Mouse (Mus musculus): ENCODE results near the gene Itga8. TPM values are rescaled to one million over a fixed set of nuclear protein-coding genes. Genes with fewer than 3 reads are reported as not detected.

The Itga8 gene
- total RNA-seq, 1 experiment, result 2.5 TPM

GRCm38 (mm10) chr2:12060034-12060723 is 241.5 kb downstream of the Itga8 start:
- no peak overlapping the region for H3K4me3 ChIP-seq (ENCODE audit: insufficient read depth in 1 of 2, low read depth in 1 of 2, low read length in 2 of 2, poor library complexity in 1 of 2, severe bottlenecking in 1 of 2)
- no peaks in the 10 kb centered on the region for H3K4me1 ChIP-seq (ENCODE audit: control insufficient read depth in 2 of 2, insufficient read depth in 2 of 2, low read length in 2 of 2, poor library complexity in 1 of 2)
- H3K9ac ChIP-seq (ENCODE audit: insufficient read depth, low read depth, low read length, poor library complexity, severe bottlenecking), result no peak overlapping the region
- no peak for TF ChIP-seq MAFK (IDR thresholded peaks at IDR 0.05; ENCODE audit: insufficient read depth, low read depth, low read length)
- no peak for TF ChIP-seq CHD2 (IDR thresholded peaks at IDR 0.05; ENCODE audit: low read depth, low read length)
- no peak for TF ChIP-seq ZC3H11A (IDR thresholded peaks at IDR 0.05; ENCODE audit: borderline replicate concordance, low read depth, low read length)
- TF ChIP-seq HCFC1 (IDR thresholded peaks at IDR 0.05; ENCODE audit: borderline replicate concordance, insufficient read depth, low read length), result no peak
- TF ChIP-seq ZNF384 (IDR thresholded peaks at IDR 0.05; ENCODE audit: low read depth, low read length), result no peak
- no peaks in the 10 kb centered on the region for H3K36me3 ChIP-seq (ENCODE audit: control insufficient read depth, insufficient read depth, low read length, poor library complexity, severe bottlenecking)
- no peak for DNase-seq (ENCODE audit: low read depth, low spot score)
- H3K27ac ChIP-seq (ENCODE audit: insufficient read depth, low read depth, low read length, poor library complexity, severe bottlenecking), result no peak overlapping the region
- in situ Hi-C loops (cut with MboI; ENCODE audit: low sequenced_read_pairs in 2 of 2, unreplicated experiment in 2 of 2), result no loop called here
- H3K9me3 ChIP-seq (ENCODE audit: control insufficient read depth, insufficient read depth, low read depth, low read length), result no peaks in the 10 kb centered on the region

Other genes starting within 250 kb of the Itga8 start
- gene Mindy3, start 117.5 kb upstream of the Itga8 start, total RNA-seq (2012; rRNA removed), result 35.4 and 39.8 TPM in 2 replicates

Measured in ES-E14 (cell line).